Mouse (Mus musculus): ENCODE data around the gene Hlcs.

DNA sequence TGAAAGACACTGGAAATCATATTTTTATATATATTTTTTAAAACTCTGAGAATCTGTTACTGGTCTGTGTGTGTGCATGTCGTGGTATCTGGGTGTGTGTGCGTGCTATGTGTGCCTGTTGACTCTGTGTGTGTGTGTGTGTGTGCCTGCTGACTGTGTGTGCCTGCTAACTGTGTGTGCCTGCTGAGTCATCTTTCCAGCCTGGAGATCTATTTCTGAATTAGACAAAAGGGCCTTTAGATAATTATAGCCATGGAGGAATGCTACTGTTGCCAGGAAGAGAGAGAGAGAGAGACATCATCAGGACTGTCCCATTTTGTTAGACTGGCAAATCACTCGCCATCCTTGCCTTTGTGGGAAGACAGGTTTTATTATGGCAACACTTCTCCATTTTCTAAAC lies 103.7 kb downstream of the Hlcs start:
- no peak for TF ChIP-seq POLR2A (IDR thresholded peaks at IDR 0.05; ENCODE audit: insufficient read depth, low read length)
- TF ChIP-seq EP300 (IDR thresholded peaks at IDR 0.05; ENCODE audit: insufficient read depth, low read depth, low read length), result no peak

Data from ES-Bruce4 (cell line).